Mouse (Mus musculus): ENCODE data around the gene Nek4. TPM values are rescaled to one million over a fixed set of nuclear protein-coding genes. Genes with fewer than 3 reads are reported as not detected.

Nek4 gene
- 8.7 and 17.9 TPM in 2 replicates for polyA plus RNA-seq (2014; fragmentation: Nextera tagmentation; extraction: Ambion mirVana)

GRCm38 (mm10) chr14:30951154-30951825 lies at the start of gene Nek4:
Gene Nek4, plus strand, starts transcription at chr14:30951377.
- Histone ChIP-seq H3K36me3 (ENCODE audit: control insufficient read depth, insufficient read depth, low read length) (peaks cover 17% of the 10 kb centered on the region), H3K4me1 (ENCODE audit: control insufficient read depth, insufficient read depth, low read length) (peaks cover 10% of the 10 kb centered on the region; the same call in 1 of the 2 replicates), H3K4me3 (replicated peaks; ENCODE audit: low read depth, low read length) (peak within 1 kb of the TSS; percentile 78), H3K9ac (replicated peaks; ENCODE audit: low read length) (peak within 1 kb of the TSS; percentile 86), H3K27ac (replicated peaks; ENCODE audit: low read depth, low read length) (peak within 1 kb of the TSS; percentile 79), H3K9me3 (ENCODE audit: control insufficient read depth, low read length) (no peaks in the 10 kb centered on the region), H3K27me3 (ENCODE audit: control insufficient read depth, insufficient read depth, low read length) (no peaks in the 10 kb centered on the region), H3K4me2 (ENCODE audit: low read length) (peak within 1 kb of the TSS; percentile 75)
- ATAC-seq (ENCODE audit: low FRiP score, low TSS enrichment) (peak; percentile 99), DNase-seq (peak; percentile 99)
- under 1% methylated on average over 57 of the region's 57 CpGs for WGBS

- Histone ChIP-seq H3K36me3 (ENCODE audit: control insufficient read depth, insufficient read depth, low read length) (no peaks in the 10 kb centered on the region), H3K4me1 (ENCODE audit: control insufficient read depth, insufficient read depth, low read length) (no peaks in the 10 kb centered on the region), H3K27ac (replicated peaks; ENCODE audit: low read depth, low read length) (no peak overlapping the region), H3K9ac (replicated peaks; ENCODE audit: low read length) (no peak overlapping the region), H3K9me3 (ENCODE audit: control insufficient read depth, low read length) (no peaks in the 10 kb centered on the region; the same call in 1 of the 2 replicates), H3K27me3 (ENCODE audit: control insufficient read depth, insufficient read depth, low read length) (no peaks in the 10 kb centered on the region), H3K4me2 (ENCODE audit: low read length) (no peak overlapping the region), H3K4me3 (replicated peaks; ENCODE audit: low read depth, low read length) (no peak overlapping the region)
- DNase-seq (no peak), ATAC-seq (ENCODE audit: low FRiP score, low TSS enrichment) (no peak)
- 93% methylated on average over 5 of the region's 5 CpGs for WGBS
Observed at GRCm38 (mm10) chr14:30902628-30903027, 48.5 kb upstream of the Nek4 start.

- H3K4me3 ChIP-seq (replicated peaks; ENCODE audit: low read depth, low read length): no peak overlapping the region
- H3K9me3 ChIP-seq (ENCODE audit: control insufficient read depth, low read length): no peaks in the 10 kb centered on the region; the same call in 1 of the 2 replicates
- no peak for DNase-seq
- no peak for ATAC-seq (ENCODE audit: low FRiP score, low TSS enrichment)
- no peak overlapping the region for H3K4me2 ChIP-seq (ENCODE audit: low read length)
- no peak overlapping the region for H3K9ac ChIP-seq (replicated peaks; ENCODE audit: low read length)
- H3K4me1 ChIP-seq (ENCODE audit: control insufficient read depth, insufficient read depth, low read length): no peaks in the 10 kb centered on the region
- 71% methylated on average over 3 of the region's 3 CpGs for WGBS
- H3K36me3 ChIP-seq (ENCODE audit: control insufficient read depth, insufficient read depth, low read length): no peaks in the 10 kb centered on the region
- H3K27me3 ChIP-seq (ENCODE audit: control insufficient read depth, insufficient read depth, low read length): no peaks in the 10 kb centered on the region
- no peak overlapping the region for H3K27ac ChIP-seq (replicated peaks; ENCODE audit: low read depth, low read length)
Observed at GRCm38 (mm10) chr14:30903036-30903435, 48.1 kb upstream of the Nek4 start.

GRCm38 (mm10) chr14:30904307-30904706 lies 46.9 kb upstream of the Nek4 start:
- WGBS: 88% methylated on average over 8 of the region's 8 CpGs
- Histone ChIP-seq H3K4me3 (replicated peaks; ENCODE audit: low read depth, low read length) (no peak overlapping the region), H3K4me2 (ENCODE audit: low read length) (no peak overlapping the region), H3K9me3 (ENCODE audit: control insufficient read depth, low read length) (no peaks in the 10 kb centered on the region; the same call in 1 of the 2 replicates), H3K9ac (replicated peaks; ENCODE audit: low read length) (no peak overlapping the region), H3K27me3 (ENCODE audit: control insufficient read depth, insufficient read depth, low read length) (no peaks in the 10 kb centered on the region), H3K4me1 (ENCODE audit: control insufficient read depth, insufficient read depth, low read length) (no peaks in the 10 kb centered on the region), H3K36me3 (ENCODE audit: control insufficient read depth, insufficient read depth, low read length) (no peaks in the 10 kb centered on the region), H3K27ac (replicated peaks; ENCODE audit: low read depth, low read length) (no peak overlapping the region)
- DNase-seq (no peak), ATAC-seq (ENCODE audit: low FRiP score, low TSS enrichment) (no peak)

GRCm38 (mm10) chr14:30906001-30906400 lies 45.2 kb upstream of the Nek4 start:
- WGBS: 89% methylated on average over 6 of the region's 6 CpGs

GRCm38 (mm10) chr14:30907814-30908265 lies 43.3 kb upstream of the Nek4 start:
- Histone ChIP-seq H3K4me2 (ENCODE audit: low read length) (no peak overlapping the region), H3K4me1 (ENCODE audit: control insufficient read depth, insufficient read depth, low read length) (no peaks in the 10 kb centered on the region), H3K27ac (replicated peaks; ENCODE audit: low read depth, low read length) (no peak overlapping the region), H3K4me3 (replicated peaks; ENCODE audit: low read depth, low read length) (no peak overlapping the region), H3K27me3 (ENCODE audit: control insufficient read depth, insufficient read depth, low read length) (no peaks in the 10 kb centered on the region), H3K9me3 (ENCODE audit: control insufficient read depth, low read length) (no peaks in the 10 kb centered on the region), H3K9ac (replicated peaks; ENCODE audit: low read length) (no peak overlapping the region), H3K36me3 (ENCODE audit: control insufficient read depth, insufficient read depth, low read length) (no peaks in the 10 kb centered on the region)
- 91% methylated on average over 3 of the region's 3 CpGs for WGBS
- DNase-seq (no peak), ATAC-seq (ENCODE audit: low FRiP score, low TSS enrichment) (no peak)

More at GRCm38 (mm10) chr14:30906001-30906400, 45.2 kb upstream of the Nek4 start:
- H3K4me2 ChIP-seq (ENCODE audit: low read length): no peak overlapping the region
- DNase-seq (no peak), ATAC-seq (ENCODE audit: low FRiP score, low TSS enrichment) (no peak)
- no peak overlapping the region for H3K27ac ChIP-seq (replicated peaks; ENCODE audit: low read depth, low read length)
- H3K4me3 ChIP-seq (replicated peaks; ENCODE audit: low read depth, low read length): no peak overlapping the region
- no peaks in the 10 kb centered on the region for H3K27me3 ChIP-seq (ENCODE audit: control insufficient read depth, insufficient read depth, low read length)
- no peaks in the 10 kb centered on the region for H3K36me3 ChIP-seq (ENCODE audit: control insufficient read depth, insufficient read depth, low read length)
- H3K4me1 ChIP-seq (ENCODE audit: control insufficient read depth, insufficient read depth, low read length): no peaks in the 10 kb centered on the region
- no peak overlapping the region for H3K9ac ChIP-seq (replicated peaks; ENCODE audit: low read length)
- no peaks in the 10 kb centered on the region for H3K9me3 ChIP-seq (ENCODE audit: control insufficient read depth, low read length)

GRCm38 (mm10) chr14:30911141-30911540 lies 40.0 kb upstream of the Nek4 start:
- 87% methylated on average over 8 of the region's 8 CpGs for WGBS
- ATAC-seq (ENCODE audit: low FRiP score, low TSS enrichment) (no peak), DNase-seq (no peak)
- Histone ChIP-seq H3K27me3 (ENCODE audit: control insufficient read depth, insufficient read depth, low read length) (no peaks in the 10 kb centered on the region), H3K4me1 (ENCODE audit: control insufficient read depth, insufficient read depth, low read length) (no peaks in the 10 kb centered on the region), H3K4me2 (ENCODE audit: low read length) (no peak overlapping the region), H3K27ac (replicated peaks; ENCODE audit: low read depth, low read length) (no peak overlapping the region), H3K36me3 (ENCODE audit: control insufficient read depth, insufficient read depth, low read length) (no peaks in the 10 kb centered on the region), H3K4me3 (replicated peaks; ENCODE audit: low read depth, low read length) (no peak overlapping the region), H3K9me3 (ENCODE audit: control insufficient read depth, low read length) (no peaks in the 10 kb centered on the region), H3K9ac (replicated peaks; ENCODE audit: low read length) (no peak overlapping the region)

- Histone ChIP-seq H3K4me2 (ENCODE audit: low read length) (no peak overlapping the region), H3K9ac (replicated peaks; ENCODE audit: low read length) (no peak overlapping the region), H3K4me1 (ENCODE audit: control insufficient read depth, insufficient read depth, low read length) (no peaks in the 10 kb centered on the region), H3K27me3 (ENCODE audit: control insufficient read depth, insufficient read depth, low read length) (no peaks in the 10 kb centered on the region), H3K4me3 (replicated peaks; ENCODE audit: low read depth, low read length) (no peak overlapping the region), H3K9me3 (ENCODE audit: control insufficient read depth, low read length) (no peaks in the 10 kb centered on the region), H3K27ac (replicated peaks; ENCODE audit: low read depth, low read length) (no peak overlapping the region), H3K36me3 (ENCODE audit: control insufficient read depth, insufficient read depth, low read length) (no peaks in the 10 kb centered on the region)
- ATAC-seq (ENCODE audit: low FRiP score, low TSS enrichment) (no peak), DNase-seq (no peak)
- WGBS: 82% methylated on average over 8 of the region's 8 CpGs
Observed at GRCm38 (mm10) chr14:30912641-30913040, 38.5 kb upstream of the Nek4 start.

GRCm38 (mm10) chr14:30913404-30913803 lies 37.8 kb upstream of the Nek4 start:
- Histone ChIP-seq H3K9ac (replicated peaks; ENCODE audit: low read length) (no peak overlapping the region), H3K9me3 (ENCODE audit: control insufficient read depth, low read length) (no peaks in the 10 kb centered on the region), H3K27me3 (ENCODE audit: control insufficient read depth, insufficient read depth, low read length) (no peaks in the 10 kb centered on the region), H3K36me3 (ENCODE audit: control insufficient read depth, insufficient read depth, low read length) (no peaks in the 10 kb centered on the region), H3K4me1 (ENCODE audit: control insufficient read depth, insufficient read depth, low read length) (no peaks in the 10 kb centered on the region), H3K4me2 (ENCODE audit: low read length) (no peak overlapping the region), H3K4me3 (replicated peaks; ENCODE audit: low read depth, low read length) (no peak overlapping the region), H3K27ac (replicated peaks; ENCODE audit: low read depth, low read length) (no peak overlapping the region)
- DNase-seq: peak; percentile 2
- 88% methylated on average over 5 of the region's 5 CpGs for WGBS
- ATAC-seq (ENCODE audit: low FRiP score, low TSS enrichment): no peak
